Mouse (Mus musculus) forebrain, embryonic 13.5 days (tissue): ENCODE measurements at regions not wholly inside any gene's neighbourhood (a gene's known extent, or its start where the extent isn't known, plus 50 kb on each side); places are given as distances from the start of the nearest gene placed in this dataset.

Source experiments
- ATAC-seq: fragments of 200-750 bp; cut with Nextera tagmentation; 2 replicates; pipeline ENCODE4 v1.8.0; 2017
- H3K27ac ChIP-seq: fragments of 300-500 bp; sonication (generic); 2 replicates; pipeline ENCODE4 v1.5.1; 2015; ENCODE audit warnings: inconsistent platforms, mild to moderate bottlenecking, moderate library complexity
- H3K27me3 ChIP-seq: fragments of 300-500 bp; sonication (generic); 2 replicates; pipeline ENCODE4 v1.6.1; 2015; ENCODE audit warnings: mild to moderate bottlenecking, inconsistent platforms
- H3K36me3 ChIP-seq: fragments of 300-500 bp; sonication (generic); 2 replicates; pipeline ENCODE4 v1.6.1; 2015; ENCODE audit warnings: mild to moderate bottlenecking, inconsistent platforms; ENCODE audit not compliant: poor library complexity, severe bottlenecking
- H3K4me1 ChIP-seq: fragments of 300-500 bp; sonication (generic); 2 replicates; pipeline ENCODE4 v1.6.1; 2015; ENCODE audit warnings: inconsistent platforms
- H3K4me2 ChIP-seq: fragments of 300-500 bp; sonication (generic); 2 replicates; pipeline ENCODE4 v1.6.1; 2015; ENCODE audit warnings: inconsistent platforms, mild to moderate bottlenecking, moderate library complexity
- H3K4me3 ChIP-seq: fragments of 300-500 bp; sonication (generic); 2 replicates; pipeline ENCODE4 v1.5.1; 2015; ENCODE audit warnings: mild to moderate bottlenecking, inconsistent platforms
- H3K9ac ChIP-seq: fragments of 300-500 bp; sonication (generic); 2 replicates; pipeline ENCODE4 v1.6.1; 2015; ENCODE audit warnings: mild to moderate bottlenecking, inconsistent platforms
- H3K9me3 ChIP-seq: fragments of 300-500 bp; sonication (generic); replicated peaks from 2 replicates; pipeline ENCODE4 v1.6.1; 2016; ENCODE audit warnings: inconsistent platforms
- WGBS: fragments of 180-500 bp; shearing (Covaris S2); methylation state at CpG from one replicate; pipeline ENCODE4 v1.1.7; 2015; 5-methylcytosine and 5-hydroxymethylcytosine counted together

DNA sequence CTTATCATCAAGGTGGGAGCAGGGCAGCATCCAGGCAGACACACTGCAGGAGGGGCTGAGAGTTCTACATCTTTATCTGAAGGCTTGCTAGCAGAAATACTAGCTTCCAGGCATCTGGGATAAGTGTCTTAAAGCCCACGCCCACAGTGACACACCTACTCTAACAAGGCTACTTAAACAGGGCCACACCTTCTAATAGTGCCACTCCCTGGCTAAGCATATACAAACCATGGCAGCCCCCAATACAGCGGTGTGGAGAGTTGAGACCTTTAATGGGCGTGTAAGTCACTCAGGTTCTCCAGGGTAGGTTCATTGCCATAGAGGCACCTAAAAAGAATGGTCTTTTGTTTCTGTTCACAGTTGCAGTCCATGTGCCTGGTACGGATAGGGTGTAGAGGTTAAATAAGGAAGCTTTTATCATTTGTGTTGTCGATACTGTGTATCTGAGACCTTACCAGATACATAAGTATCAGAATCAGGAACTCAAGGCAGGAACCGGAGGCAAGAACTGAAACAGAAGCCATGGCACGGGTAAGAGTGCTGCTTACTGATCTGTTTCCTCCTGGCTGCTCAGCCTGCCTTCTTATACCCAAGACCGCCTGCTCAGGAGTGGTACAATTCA is 69.0 kb upstream of the Atrnl1 start:
- Histone ChIP-seq H3K27me3 (no peaks in the 10 kb centered on the region), H3K4me1 (peaks cover 29% of the 10 kb centered on the region), H3K4me2 (no peak overlapping the region), H3K4me3 (no peak overlapping the region), H3K9ac (no peak overlapping the region), H3K36me3 (no peaks in the 10 kb centered on the region), H3K27ac (no peak overlapping the region), H3K9me3 (0 out of 2 replicates have a peak, but pooled peaks cover 5% of the 10 kb centered on the region)
- 90% methylated on average over 8 of the region's 8 CpGs for WGBS
- ATAC-seq = no peak

GRCm38 (mm10) chr19:57542506-57542905 is 68.3 kb upstream of the Atrnl1 start:
- Histone ChIP-seq H3K4me2 (no peak overlapping the region), H3K9ac (no peak overlapping the region), H3K4me3 (no peak overlapping the region), H3K4me1 (peaks cover 22% of the 10 kb centered on the region), H3K27me3 (no peaks in the 10 kb centered on the region), H3K36me3 (no peaks in the 10 kb centered on the region), H3K9me3 (0 out of 2 replicates have a peak, but pooled peaks cover 5% of the 10 kb centered on the region), H3K27ac (no peak overlapping the region)
- 96% methylated on average over 5 of the region's 5 CpGs for WGBS
- ATAC-seq = no peak

GRCm38 (mm10) chr19:57543681-57544214 is 67.1 kb upstream of the Atrnl1 start:
- H3K9me3 ChIP-seq = 0 out of 2 replicates have a peak, but pooled peaks cover 5% of the 10 kb centered on the region
- peaks cover 19% of the 10 kb centered on the region for H3K4me1 ChIP-seq
- 7% methylated on average over 13 of the region's 13 CpGs for WGBS
- no peaks in the 10 kb centered on the region for H3K36me3 ChIP-seq
- H3K4me3 ChIP-seq = no peak overlapping the region
- H3K4me2 ChIP-seq = peak overlapping the region; percentile 38
- H3K27ac ChIP-seq = peak overlapping the region; percentile 15
- peak; percentile 72 for ATAC-seq
- H3K9ac ChIP-seq = 0 out of 2 replicates have a peak overlapping the region, but pooled peaks have one; percentile 23
- H3K27me3 ChIP-seq = no peaks in the 10 kb centered on the region

- Histone ChIP-seq H3K9me3 (0 out of 2 replicates have a peak, but pooled peaks cover 5% of the 10 kb centered on the region), H3K36me3 (no peaks in the 10 kb centered on the region), H3K27ac (peak overlapping the region; percentile 15), H3K27me3 (no peaks in the 10 kb centered on the region), H3K9ac (no peak overlapping the region), H3K4me2 (peak overlapping the region; percentile 38), H3K4me3 (no peak overlapping the region), H3K4me1 (peaks cover 19% of the 10 kb centered on the region)
- 30% methylated on average over 17 of the region's 17 CpGs for WGBS
- peak; percentile 16; the same call in 1 of the 2 replicates for ATAC-seq
These were observed 66.5 kb upstream of the Atrnl1 start for GRCm38 (mm10) chr19:57544229-57544879.

DNA sequence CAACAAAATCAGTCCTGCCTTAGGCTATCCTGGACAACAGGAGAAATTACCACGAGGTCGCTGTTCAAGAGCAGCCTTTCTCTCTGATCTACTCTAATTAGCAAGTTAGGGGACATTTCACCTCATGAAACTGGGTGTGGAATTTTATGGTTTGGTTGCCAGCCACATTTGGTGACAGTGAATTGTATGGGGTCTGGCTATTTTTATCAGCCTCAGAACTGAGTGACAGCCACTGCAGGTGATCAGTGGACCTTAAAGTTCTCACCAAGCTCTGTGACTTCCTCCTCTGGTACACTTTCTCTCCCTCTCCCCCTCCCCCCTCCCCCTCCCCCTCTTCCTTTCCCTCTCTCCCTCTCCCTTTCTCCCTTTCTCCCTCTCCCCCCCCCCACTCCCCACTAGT is 65.8 kb upstream of the Atrnl1 start:
- Histone ChIP-seq H3K9ac (no peak overlapping the region), H3K36me3 (no peaks in the 10 kb centered on the region), H3K4me3 (no peak overlapping the region), H3K4me2 (no peak overlapping the region), H3K27ac (0 out of 2 replicates have a peak overlapping the region, but pooled peaks have one; percentile 15), H3K9me3 (0 out of 2 replicates have a peak, but pooled peaks cover 5% of the 10 kb centered on the region), H3K27me3 (no peaks in the 10 kb centered on the region), H3K4me1 (peaks cover 19% of the 10 kb centered on the region)
- ATAC-seq = no peak
- 68% methylated on average over 2 of the region's 2 CpGs for WGBS

- H3K4me2 ChIP-seq = no peak overlapping the region
- no peak overlapping the region for H3K9ac ChIP-seq
- H3K36me3 ChIP-seq = no peaks in the 10 kb centered on the region
- 80% methylated on average over 2 of the region's 2 CpGs for WGBS
- no peak for ATAC-seq
- 0 out of 2 replicates have a peak, but pooled peaks cover 5% of the 10 kb centered on the region for H3K9me3 ChIP-seq
- peaks cover 19% of the 10 kb centered on the region for H3K4me1 ChIP-seq
- no peak overlapping the region for H3K27ac ChIP-seq
- H3K4me3 ChIP-seq = no peak overlapping the region
- no peaks in the 10 kb centered on the region for H3K27me3 ChIP-seq
These were observed 64.8 kb upstream of the Atrnl1 start for GRCm38 (mm10) chr19:57546039-57546438.

- H3K27ac ChIP-seq = no peak overlapping the region
- ATAC-seq = no peak
- WGBS = 88% methylated on average over 10 of the region's 10 CpGs
These were observed 64.3 kb upstream of the Atrnl1 start for GRCm38 (mm10) chr19:57546519-57546918.

DNA sequence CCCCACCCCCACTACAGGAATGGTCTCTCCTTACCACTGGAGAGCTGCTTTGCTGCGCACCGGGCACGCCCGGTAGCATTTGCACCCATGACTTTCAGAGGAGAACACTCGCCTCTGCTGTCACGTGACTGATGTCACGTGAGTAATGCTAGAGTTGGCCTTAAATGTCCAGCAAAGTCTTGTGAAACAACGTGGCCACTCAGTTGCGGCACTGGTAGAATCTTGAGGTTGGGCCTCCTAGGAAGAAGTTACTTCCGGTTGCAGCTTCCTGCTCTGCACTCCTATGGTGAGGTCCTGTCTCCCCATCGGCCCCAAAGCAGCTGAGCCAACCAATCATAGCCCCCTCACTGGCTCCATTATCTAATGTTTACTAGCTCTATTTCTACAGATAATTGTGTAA is 62.7 kb upstream of the Atrnl1 start:
- 94% methylated on average over 11 of the region's 11 CpGs for WGBS
- Histone ChIP-seq H3K4me2 (no peak overlapping the region), H3K9me3 (no peaks in the 10 kb centered on the region), H3K9ac (no peak overlapping the region), H3K36me3 (no peaks in the 10 kb centered on the region), H3K27ac (no peak overlapping the region), H3K4me3 (no peak overlapping the region), H3K27me3 (no peaks in the 10 kb centered on the region), H3K4me1 (peaks cover 19% of the 10 kb centered on the region)
- ATAC-seq = no peak

More at GRCm38 (mm10) chr19:57546519-57546918, 64.3 kb upstream of the Atrnl1 start:
- Histone ChIP-seq H3K36me3 (no peaks in the 10 kb centered on the region), H3K4me2 (no peak overlapping the region), H3K9ac (no peak overlapping the region), H3K4me1 (peaks cover 19% of the 10 kb centered on the region), H3K9me3 (0 out of 2 replicates have a peak, but pooled peaks cover 4% of the 10 kb centered on the region), H3K4me3 (no peak overlapping the region), H3K27me3 (no peaks in the 10 kb centered on the region)

DNA sequence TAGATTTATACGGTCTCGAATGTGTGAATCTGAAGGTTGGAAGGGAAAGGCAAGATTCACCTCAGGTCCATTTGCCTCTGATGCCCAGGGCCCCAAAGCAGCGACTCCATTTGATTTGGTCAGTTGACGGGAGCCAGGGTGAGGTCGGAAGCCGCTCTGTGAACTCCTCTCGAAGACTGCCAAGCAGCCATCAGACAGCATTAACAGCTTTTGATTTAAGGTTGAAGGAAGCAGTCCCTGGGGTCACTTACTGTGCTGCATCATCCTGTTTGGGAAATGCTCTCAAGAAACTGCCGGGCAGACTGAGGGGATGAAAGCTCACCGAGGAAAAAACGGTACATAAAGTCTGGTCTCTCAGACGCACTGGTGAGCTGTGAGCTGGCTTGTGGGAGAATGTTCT is 62.2 kb upstream of the Atrnl1 start:
- ATAC-seq = no peak
- Histone ChIP-seq H3K36me3 (no peaks in the 10 kb centered on the region), H3K4me1 (peaks cover 14% of the 10 kb centered on the region), H3K4me2 (no peak overlapping the region), H3K9ac (no peak overlapping the region), H3K27ac (no peak overlapping the region), H3K27me3 (no peaks in the 10 kb centered on the region), H3K4me3 (no peak overlapping the region), H3K9me3 (no peaks in the 10 kb centered on the region)
- whole genome bisulfite sequencing = 90% methylated on average over 11 of the region's 11 CpGs

DNA sequence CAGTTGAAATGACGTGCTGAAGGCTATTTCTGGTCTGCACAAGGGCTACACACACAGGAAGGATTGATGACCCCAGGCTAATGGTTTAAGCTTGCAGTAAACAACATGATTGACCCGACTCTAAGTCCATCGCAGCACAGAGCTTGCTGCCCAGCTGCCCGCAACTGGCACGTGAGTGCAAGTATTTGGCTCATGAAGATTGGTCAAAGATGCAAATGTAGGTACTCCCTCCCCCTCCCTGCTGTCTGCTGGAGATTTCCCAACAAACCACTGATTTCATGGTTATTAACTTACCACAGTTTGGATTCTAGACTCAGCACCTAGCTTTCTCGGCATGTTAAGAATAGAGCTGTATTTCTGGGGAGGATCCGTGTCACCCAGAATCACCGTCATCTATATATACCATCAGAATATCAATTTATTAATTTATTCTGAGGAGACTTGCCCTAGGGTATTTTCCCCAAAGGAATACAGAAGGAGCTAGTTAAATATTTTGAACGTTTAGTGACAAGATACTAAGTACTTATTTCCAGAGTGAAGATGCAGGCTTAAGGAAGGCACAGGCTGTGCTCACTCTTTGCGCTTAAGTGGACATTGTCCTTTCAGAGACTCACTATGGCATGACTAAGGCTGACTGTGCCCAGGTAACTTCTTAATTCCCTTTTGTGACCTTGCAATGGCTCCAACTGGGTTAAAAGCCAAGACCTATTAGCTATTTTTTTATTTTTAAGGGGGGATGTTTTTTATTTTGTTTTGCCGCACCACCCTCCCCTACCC is 57.7 kb upstream of the Atrnl1 start:
- no peak for ATAC-seq
- peaks cover 2% of the 10 kb centered on the region for H3K4me1 ChIP-seq
- 82% methylated on average over 11 of the region's 11 CpGs for WGBS
- no peak overlapping the region for H3K27ac ChIP-seq
- 0 out of 2 replicates have a peak, but pooled peaks cover 4% of the 10 kb centered on the region for H3K9me3 ChIP-seq
- H3K27me3 ChIP-seq = no peaks in the 10 kb centered on the region
- no peak overlapping the region for H3K9ac ChIP-seq
- no peak overlapping the region for H3K4me3 ChIP-seq
- no peak overlapping the region for H3K4me2 ChIP-seq
- H3K36me3 ChIP-seq = no peaks in the 10 kb centered on the region

DNA sequence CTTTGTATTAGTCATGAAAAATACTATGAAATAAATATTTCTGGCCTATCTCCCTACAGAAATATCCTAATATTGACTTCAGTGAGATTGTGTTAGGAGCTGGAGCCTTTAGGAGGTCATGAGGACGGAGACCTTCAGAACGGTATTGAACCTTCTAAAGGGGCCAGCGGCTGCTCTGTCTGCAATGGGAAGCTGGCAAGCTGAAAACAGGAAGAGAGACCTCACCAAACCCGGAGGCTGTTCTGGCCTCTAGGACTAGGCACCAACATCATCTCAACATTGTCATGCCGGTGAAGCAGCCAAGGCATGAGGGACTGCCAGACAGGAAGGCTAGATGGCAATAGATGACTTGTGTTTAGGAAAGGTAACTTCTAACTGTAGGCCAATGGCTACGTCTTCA is 56.7 kb upstream of the Atrnl1 start:
- ATAC-seq = no peak
- H3K36me3 ChIP-seq = no peaks in the 10 kb centered on the region

DNA sequence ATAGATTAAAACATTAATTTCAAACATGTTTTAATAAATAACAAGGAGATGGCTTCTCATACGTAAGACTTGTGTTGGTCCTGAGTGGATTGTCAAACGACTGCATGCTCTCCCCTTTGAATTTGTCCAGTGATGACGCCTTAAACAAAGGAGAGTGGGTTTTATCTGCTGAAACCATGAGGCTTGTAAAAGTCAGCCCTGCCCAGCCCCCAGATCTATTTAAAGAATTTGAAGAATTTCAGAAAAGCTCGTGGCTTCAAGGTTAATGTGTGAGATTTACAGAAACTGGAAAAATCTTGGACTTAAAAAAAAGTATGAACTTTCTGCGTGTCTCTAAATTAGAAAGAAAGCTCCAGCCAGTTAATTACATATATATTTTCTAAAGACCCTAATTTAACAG is 55.5 kb upstream of the Atrnl1 start:
- H3K4me1 ChIP-seq = peaks cover 13% of the 10 kb centered on the region
- H3K27ac ChIP-seq = no peak overlapping the region
- H3K9ac ChIP-seq = no peak overlapping the region
- no peak for ATAC-seq
- H3K27me3 ChIP-seq = no peaks in the 10 kb centered on the region
- H3K36me3 ChIP-seq = no peaks in the 10 kb centered on the region
- H3K4me3 ChIP-seq = no peak overlapping the region
- H3K4me2 ChIP-seq = no peak overlapping the region
- H3K9me3 ChIP-seq = 0 out of 2 replicates have a peak, but pooled peaks cover 4% of the 10 kb centered on the region
- 55% methylated on average over 5 of the region's 5 CpGs for WGBS

More for the DNA sequence above, 56.7 kb upstream of the Atrnl1 start:
- 92% methylated on average over 6 of the region's 6 CpGs for WGBS
- Histone ChIP-seq H3K9ac (no peak overlapping the region), H3K27ac (no peak overlapping the region), H3K27me3 (no peaks in the 10 kb centered on the region), H3K4me3 (no peak overlapping the region), H3K4me1 (peaks cover 11% of the 10 kb centered on the region), H3K9me3 (0 out of 2 replicates have a peak, but pooled peaks cover 4% of the 10 kb centered on the region), H3K4me2 (no peak overlapping the region)
